Mouse (Mus musculus) MEL (cell line): ENCODE results near the gene Rbm47.

ENCODE experiments used
- HCFC1 ChIP-seq: IDR thresholded peaks from 2 replicates; pipeline ENCODE4 v1.6.1; 2012; ENCODE audit warnings: low read depth, mild to moderate bottlenecking, inconsistent platforms, low read length, improper control_type of control experiment, moderate library complexity
- POLR2A ChIP-seq, 2 experiments: IDR thresholded peaks; 2 replicates each; pipeline ENCODE4 v1.6.1; 2011 to 2012; ENCODE audit warnings: low read length in 2 of 2, mild to moderate bottlenecking in 2 of 2, control low read depth in 1 of 2, improper control_type of control experiment in 1 of 2, low read depth in 1 of 2, moderate library complexity in 1 of 2; ENCODE audit not compliant: control insufficient read depth in 1 of 2, insufficient read depth in 1 of 2, poor library complexity in 1 of 2
- USF2 ChIP-seq, 2 experiments: IDR thresholded peaks; 2 replicates each; pipeline ENCODE4 v1.6.1; 2011 to 2012; ENCODE audit warnings: improper control_type of control experiment in 2 of 2, low read length in 2 of 2, borderline replicate concordance in 1 of 2, inconsistent platforms in 1 of 2, low read depth in 1 of 2, mild to moderate bottlenecking in 1 of 2; ENCODE audit not compliant: insufficient read depth in 1 of 2

- TF ChIP-seq USF2 (IDR thresholded peaks at IDR 0.05; ENCODE audit: borderline replicate concordance in 1 of 2, insufficient read depth in 1 of 2, low read depth in 1 of 2, low read length in 2 of 2) = no peak
- TF ChIP-seq HCFC1 = no peak
- TF ChIP-seq POLR2A (IDR thresholded peaks at IDR 0.05; ENCODE audit: control insufficient read depth in 1 of 2, insufficient read depth in 1 of 2, low read depth in 1 of 2, low read length in 2 of 2, poor library complexity in 1 of 2) = no peak
These were observed 35.7 kb downstream of the Rbm47 start for GRCm38 (mm10) chr5:66137250-66137649.
